Mouse (Mus musculus): ENCODE measurements around the gene A930017K11Rik. TPM values are rescaled to one million over a fixed set of nuclear protein-coding genes. Genes with fewer than 3 reads are reported as not detected.
A peak's percentile ranks its signal among the peaks of the same experiment; 100 is the strongest.

Gene A930017K11Rik
- polyA plus RNA-seq (2015; fragmentation: Nextera tagmentation; extraction: Ambion mirVana): not detected in 2 replicates

DNA sequence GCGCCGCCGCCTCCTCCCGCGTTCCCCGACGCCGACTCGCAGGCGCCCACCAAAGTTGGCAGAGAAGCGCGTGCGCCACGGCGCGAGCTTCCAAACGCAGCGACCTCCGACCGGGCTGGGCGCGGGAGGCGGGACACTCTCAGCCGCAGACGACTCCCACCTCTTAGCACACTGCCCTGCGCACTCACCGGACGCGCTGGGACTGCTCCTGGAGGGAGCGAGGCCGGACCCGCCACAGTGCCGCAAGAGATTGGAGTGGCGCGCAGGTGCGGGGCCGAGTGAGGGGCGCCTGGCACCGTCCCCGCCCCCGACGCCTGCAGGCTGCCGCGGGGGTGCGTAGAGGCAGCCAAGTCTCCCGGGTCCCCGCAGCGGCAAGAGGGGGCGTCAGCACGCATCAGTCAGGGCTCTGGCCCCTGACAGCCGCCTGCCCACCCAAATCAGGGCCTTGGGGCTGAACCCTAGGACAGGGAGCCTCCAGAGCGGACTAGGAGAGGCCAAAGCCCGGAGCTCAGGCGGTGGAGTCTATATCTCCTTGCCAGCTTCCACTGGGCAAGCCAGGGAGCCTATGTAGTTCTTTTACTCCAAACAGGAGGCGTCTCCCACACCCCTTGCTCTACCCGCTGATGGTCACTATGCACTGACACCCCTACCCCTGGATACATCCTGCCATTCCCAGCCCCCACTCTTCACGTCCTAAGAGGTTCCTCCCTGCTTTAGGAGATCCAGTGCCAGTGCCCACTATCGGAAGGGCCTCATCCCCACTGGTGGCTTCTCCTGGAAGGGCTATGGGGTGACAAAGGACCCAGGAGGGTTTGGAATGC lies at the start of gene A930017K11Rik:
TSS of gene A930017K11Rik (minus strand) at position 763 of the 821 bp plus-strand sequence.
- DNase-seq (ENCODE audit: low spot score): no peak

DNA sequence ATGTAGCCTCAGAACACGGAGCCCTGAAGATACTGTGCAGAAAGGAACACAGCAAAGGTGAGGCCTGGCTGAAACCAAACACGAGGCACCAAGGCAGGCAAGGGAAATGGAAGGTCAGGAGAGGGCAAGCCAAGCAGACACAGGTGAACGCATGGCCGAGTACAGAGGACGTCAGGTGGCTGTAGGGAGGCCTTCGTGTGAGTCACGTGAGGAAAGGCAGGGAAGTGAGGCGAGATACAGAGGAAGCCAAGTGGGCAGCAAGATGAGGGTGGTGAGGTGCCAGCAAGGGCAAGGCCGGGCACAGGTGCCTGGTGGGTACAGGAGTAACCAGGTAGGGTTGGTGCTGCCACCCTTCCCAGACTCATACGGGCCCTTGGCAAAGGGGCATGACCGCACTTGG lies 46.1 kb upstream of the A930017K11Rik start:
- no peak for DNase-seq (ENCODE audit: low spot score)

DNA sequence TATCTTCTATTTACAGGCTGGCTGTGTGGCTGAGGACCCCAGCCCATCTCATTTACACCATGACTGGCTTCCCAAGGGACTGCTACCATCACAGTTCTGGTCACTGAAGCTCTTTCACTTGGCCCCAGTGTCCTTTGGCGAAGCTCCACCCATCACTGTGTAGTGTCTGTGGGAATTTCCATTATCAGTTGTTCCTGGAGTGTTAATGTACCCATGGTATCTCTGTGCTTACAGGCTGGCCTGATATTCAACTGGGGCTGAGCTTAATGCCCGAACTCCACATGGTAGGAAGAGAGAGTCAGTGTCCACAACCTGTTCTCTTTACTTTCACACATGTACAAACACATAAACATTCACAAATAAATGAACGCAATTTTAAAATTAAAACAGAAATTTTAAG lies 41.1 kb upstream of the A930017K11Rik start:
- DNase-seq (ENCODE audit: low spot score): no peak

DNA sequence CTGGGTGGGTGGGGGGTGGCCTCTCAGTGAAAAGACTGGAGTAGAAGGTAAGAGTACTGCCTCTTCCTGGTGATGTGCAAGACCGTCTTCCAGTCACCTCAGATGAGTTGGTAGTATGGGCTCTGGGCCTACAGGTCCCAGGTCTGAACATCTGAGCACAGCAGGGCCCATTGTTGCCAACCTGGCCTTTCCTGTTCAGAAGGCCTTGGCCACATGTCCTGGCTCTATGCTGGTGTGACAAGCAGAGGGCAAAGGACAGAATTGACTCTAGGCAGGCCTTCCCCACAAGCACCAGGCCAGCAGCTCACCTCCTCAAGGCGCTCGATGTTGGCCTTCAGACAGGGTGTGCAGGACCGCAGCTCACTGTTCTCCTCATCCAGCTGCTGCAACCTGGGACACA lies 39.9 kb upstream of the A930017K11Rik start:
- no peak for DNase-seq (ENCODE audit: low spot score)

DNA sequence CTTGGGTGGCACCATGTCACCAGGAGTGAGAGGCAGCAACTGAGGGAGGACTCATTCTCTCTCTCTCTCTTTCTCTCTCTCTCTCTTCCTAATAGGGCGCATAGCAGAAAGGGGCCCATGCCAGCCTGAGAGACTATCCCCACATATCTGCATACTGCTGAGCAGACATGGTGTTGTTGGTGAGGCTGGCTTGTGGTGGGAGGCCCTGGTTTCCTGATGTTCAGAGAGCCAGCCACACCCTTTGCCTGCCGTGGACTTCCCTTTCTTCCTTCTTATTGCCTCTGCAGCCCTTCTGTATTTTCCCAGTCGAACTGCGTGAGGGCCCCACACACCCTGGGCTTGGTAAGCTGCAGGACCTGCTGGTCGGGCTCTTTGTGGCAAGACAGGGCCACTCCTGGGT lies 38.0 kb upstream of the A930017K11Rik start:
- DNase-seq (ENCODE audit: low spot score): no peak

DNA sequence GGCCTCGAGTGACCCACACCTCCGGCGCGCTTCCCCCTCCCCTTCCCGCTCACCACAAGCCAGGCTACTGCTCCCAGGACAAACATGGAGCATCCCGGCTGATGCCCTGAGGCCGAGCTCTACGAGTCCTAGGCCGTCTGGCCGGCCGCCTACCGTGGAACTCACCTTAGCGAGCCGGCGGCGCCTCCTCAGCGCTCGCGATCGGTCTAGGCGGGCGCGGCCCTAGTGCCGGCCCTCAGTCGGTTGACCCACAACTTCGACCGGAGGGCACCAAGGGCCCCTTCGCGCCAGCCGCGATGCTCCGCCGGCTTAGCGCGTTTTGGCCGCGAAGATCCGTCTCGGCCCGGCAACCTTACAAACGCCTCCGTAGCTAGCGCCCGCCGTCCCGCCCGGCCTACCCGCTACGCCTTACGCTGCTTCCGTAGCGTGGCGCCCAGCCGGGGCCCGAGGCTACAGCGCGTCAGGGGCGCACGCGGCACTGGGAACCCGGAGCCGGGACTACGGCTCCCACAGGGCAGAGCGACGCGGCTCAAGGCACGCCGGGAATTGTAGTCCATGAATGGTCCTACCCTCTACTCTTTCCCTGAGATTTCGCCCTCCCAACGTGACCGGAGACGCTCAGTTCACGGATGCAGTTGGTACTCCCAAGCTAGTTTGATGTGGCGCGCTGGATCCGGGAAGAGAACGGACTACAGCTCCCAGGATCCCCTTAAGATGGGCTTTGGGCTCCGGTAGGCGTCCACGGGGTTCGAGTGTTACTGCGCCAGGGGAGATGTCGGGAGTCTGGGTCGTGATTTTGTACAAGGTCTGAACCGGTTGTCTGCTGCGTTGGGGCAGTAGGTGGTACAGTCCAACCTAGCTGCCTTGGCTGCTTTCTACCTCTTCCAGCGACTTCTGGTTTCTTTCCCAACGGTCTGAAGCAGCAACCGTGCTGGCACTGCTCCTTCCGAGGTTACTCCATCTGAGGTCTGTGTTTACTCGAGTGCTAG lies 33.2 kb upstream of the A930017K11Rik start, which contains the start of gene Capn15:
TSS of gene Capn15 (minus strand) at position 491 of the 989 bp plus-strand sequence.
- peak; percentile 94 for DNase-seq (ENCODE audit: low spot score)

DNA sequence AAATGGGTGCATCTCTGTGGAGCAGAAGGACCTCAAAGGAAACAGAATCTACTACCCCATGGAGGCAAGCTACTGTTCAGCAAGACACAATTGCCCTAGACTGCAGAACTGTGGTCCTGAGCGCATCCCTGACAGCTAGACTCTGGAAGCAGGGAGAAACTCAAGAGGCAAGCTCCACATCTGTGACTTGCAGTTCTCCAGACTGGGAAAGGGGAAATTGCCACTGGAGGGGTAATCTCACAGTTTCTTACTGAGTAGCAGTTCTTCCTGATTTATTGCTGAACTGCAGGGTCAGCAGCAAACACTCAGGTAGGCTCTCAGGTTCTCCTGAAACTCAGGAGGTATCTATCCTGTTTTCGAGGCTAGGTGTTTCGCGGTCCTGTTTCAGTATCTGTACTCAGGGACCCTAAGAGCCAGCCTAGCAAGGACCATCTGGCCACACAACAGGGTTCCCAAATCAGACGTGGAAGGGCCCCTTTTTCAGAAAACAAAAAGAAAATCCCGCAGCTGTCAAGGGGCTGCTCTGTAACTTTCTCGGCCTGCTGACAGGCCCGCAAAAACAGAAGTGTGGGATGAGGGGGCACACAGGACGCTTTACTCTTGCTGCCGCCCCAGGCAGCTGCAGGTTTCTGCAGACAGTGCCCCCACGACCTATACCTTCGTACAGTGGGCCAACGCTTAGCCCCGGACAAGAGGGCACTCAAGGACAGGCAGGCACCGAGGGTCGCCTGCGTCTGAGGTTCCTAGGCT lies 32.4 kb upstream of the A930017K11Rik start:
- DNase-seq (ENCODE audit: low spot score): peak; percentile 28

DNA sequence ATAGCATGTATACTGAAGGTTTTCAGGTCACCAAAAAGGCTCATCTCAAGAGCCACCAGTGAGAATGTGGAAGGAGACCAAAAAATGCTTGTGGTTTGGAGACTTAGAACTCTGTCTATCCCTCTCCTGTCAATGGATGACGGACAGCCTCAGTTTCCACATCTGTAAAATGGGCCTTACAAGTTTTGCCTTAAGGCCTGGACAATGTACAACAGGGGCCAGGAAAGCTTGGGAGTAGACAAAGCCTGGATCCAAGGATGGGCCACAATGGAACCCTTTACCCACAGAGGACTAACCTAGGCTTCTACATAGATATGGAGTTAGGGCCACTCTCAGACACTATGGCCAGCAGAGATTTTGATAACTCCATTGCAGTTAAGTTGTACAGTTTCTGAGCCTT lies 31.7 kb upstream of the A930017K11Rik start:
- DNase-seq (ENCODE audit: low spot score): no peak

DNA sequence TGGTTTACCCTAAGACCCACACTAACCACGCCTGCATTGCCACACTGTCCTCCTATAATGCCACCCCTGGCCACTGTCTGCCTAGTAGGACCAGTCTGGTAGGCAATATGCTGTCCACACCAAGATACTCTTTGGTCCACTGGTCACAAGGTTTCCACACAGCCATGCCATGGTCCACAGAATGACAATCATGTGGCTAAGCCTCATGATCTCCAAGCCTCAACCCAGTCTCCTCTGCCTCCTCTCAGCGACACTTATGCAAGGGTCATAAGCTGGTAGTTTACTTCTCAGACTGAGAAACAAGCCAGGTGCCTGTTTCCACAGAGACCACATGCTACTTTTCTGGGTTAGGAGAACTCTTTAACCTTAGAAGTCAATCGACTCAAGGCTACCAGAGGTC lies 30.5 kb upstream of the A930017K11Rik start:
- DNase-seq (ENCODE audit: low spot score): no peak

DNA sequence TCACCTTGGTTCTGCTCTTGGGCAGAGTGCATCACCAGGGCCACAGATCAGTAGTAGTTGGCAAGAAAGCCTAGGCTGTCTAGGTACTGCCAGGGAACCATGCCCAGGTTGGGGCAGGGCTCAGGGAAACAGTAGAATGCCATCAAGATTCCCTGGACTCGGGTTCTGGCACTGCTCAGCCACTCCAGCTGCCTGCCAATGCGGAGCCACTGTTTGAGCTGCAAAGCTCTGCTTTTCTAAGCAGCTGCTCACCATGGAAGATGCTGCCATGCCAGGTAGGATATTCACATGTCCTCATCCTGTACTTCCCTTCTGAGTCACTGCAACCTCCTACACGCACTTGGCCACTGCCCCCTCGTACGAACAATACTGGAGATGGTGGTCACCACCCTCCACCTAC lies 28.5 kb upstream of the A930017K11Rik start:
- no peak for DNase-seq (ENCODE audit: low spot score)

DNA sequence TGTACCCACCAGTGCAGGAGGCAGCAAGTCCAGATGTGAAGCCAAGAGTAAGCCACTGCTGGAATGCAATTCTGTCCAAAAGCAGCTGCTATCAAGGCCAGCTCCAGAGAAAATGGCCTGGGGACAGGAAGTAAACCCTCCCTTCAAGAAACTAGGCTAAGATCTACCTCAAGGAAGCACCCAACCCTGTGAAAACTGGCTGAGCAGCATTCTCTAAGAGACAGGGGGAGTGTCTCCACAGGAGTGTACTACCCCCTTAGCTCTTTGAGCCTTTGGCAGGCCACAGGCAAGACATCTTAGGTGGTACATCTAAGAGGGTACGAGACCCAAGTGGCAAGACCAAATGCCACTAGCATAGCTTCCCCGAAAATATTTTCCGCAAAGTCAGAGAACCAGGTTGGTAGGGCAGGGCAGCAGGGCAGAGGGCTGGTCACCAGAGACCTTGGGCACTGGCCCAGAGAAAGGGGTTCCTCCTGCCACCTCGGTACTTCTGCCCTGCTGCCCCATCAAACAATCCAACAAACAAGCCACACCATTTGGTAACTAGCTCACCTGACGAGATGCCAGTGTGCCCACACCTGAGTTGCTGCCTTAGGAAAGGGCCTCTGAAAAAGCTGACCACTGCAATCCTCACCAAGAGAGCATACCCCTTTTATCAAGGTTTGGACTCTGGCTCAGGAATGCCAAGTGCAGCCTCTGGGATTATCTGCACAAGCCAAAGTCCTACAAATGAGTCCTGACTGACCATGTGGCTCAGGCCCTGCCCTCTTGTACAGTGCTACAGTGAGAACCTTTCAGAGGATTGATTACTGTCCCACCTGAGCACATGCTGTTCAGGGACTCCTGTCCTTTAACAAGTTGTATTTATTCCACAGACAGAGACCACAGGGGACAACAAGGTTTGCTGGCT lies 27.7 kb upstream of the A930017K11Rik start:
- no peak for DNase-seq (ENCODE audit: low spot score)

DNA sequence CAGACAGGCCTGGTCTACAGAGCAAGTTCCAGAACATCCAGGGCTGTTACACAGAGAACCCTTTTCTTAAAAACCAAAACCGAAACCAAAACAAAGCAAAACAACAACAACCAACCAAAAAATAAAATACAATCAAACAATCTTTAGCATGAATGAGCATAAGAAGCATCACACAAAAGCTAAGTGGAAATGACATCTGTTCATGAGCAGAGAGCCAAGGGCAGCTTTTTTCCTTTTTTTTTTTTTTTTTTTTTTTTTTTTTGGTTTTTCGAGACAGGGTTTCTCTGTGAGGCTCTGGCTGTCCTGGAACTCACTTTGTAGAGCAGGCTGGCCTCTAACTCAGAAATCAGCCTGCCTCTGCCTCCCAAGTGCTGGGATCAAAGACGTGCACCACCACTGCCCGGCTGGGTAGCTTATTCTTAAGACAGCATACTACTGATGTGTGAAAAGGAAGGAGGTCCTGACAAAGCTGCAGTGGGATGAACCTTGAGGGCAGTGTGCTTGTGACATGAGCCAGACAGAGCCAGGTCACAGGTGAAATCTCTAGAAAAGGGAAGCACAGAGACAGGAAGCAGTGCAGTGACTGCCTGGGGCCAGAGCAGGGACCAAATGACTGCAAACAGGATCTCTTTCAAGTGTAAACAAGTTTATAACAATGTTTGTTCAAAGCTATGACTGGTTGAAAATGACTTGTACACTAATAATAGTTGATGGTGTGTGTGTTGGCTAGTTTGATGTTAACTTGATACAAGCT lies 18.8 kb upstream of the A930017K11Rik start:
- DNase-seq (ENCODE audit: low spot score): no peak

DNA sequence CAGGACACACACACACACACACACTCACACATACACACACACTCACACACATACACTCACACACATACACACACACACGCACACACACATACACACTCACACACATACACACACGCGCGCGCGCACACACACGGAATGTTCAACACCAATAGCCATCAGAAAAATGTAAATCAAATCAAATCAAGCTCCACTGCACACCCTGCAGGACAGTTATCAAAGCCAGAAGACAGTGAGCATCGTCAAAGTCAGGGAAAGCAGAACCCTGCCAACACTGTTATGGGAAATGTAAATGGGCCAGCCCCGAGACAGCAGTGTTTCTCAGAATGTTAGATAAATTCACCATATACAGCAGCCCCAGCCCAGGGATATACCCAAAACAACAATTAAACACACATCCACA lies 18.1 kb upstream of the A930017K11Rik start:
- DNase-seq (ENCODE audit: low spot score): no peak

DNA sequence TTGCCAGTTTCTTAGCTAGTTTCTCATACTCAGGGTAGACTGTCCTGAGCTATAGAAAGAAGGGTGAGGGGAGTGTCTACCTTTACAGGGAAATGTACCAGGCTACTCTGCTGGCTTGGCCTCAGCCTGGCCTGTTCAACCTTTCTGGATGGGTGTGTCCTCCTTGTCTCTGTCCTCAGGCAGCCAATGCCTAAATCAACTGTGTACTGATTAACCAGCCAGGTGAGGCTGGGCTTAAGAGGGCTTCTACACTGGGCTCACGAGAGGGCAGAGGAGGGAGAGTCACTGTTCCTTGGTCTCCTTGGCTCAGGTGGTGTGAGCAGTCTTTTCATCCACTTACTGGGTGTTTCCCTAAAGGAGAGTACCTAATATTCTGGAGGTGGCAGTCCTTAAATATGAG lies 15.8 kb upstream of the A930017K11Rik start:
- no peak for DNase-seq (ENCODE audit: low spot score)

DNA sequence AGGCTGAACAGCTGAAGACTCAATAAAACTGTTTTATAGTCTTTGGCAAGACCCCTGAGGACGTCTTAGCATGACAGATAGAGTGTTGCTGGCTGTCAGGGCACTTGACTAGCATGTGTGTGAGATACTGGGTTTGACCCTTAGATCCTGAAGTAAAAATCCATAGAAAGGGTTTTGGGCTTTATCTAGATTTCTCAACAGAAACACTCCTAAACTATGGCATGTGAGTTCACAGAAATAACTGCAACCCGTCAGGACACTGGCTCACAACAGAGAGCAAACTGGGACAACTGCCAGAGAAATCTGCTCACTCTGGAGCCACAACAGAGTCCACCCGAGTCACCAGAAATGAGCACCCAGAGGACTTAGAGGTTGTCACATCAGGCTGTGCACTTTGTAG lies 15.3 kb upstream of the A930017K11Rik start:
- no peak for DNase-seq (ENCODE audit: low spot score)

DNA sequence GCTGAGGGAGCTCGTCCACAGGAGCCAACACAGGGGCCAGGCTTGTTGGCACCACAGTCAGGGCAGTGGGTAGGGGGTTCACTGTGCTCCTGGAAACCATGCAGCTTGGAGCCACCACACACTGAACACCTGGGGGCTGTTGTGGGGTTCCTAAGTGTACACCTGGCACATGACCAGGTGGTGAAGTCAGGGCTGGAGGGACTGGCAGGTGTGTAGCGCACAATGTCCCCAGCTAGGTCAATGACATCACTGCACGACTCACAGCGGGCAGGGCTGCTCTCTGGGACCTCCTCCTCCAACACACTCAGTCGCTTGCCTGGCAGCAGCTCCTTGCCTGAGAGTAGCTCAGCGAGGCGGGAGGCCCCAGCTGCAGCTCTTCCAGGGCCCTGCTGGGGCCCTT lies 11.9 kb upstream of the A930017K11Rik start:
- DNase-seq (ENCODE audit: low spot score): no peak

DNA sequence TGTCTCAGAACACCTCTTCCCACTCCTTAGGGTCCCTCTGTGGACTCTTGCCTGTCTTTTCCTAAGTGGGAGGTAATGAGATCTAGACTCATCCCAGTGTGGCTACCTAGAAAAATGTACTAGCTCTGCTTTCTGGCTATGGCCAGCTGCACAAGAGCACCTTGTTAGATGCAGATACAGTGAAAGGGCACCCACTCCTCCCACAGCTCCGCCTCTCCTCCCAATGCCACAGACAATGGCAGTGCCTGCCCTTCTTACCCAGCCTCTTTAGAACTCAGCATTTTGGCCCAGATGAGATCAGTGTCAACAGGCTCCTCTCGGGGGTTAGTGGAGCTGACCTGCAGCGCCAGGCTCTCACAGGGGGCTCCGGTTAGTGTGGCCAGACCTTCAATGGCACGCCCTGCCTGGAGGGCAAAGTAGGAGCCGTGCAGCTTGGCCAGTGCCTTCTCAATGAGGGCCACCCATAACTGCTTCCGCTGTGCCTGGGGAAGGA lies 10.1 kb upstream of the A930017K11Rik start:
- no peak for DNase-seq (ENCODE audit: low spot score)

DNA sequence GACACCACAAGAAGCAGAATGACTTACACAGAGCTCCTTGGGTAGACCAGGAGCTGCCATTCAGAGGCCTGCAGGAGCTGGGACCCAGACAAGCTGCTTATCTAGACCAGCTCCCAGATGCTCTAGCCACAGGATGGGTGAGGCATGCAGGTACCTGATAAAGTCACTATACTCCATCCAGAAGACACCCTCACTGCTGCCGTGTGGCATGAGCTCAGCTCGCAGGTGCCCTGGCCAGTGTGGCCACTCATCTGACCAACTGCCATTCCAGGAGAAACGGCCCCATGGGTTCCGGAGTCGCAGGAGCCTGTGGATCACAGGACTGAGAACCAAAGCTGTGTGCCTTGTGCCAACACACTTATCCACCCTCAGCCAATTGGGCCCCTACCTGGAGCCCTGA lies 9.2 kb upstream of the A930017K11Rik start:
- no peak for DNase-seq (ENCODE audit: low spot score)
